Mouse (Mus musculus): ENCODE data around the gene Hnrnpdl. TPM values are rescaled to one million over a fixed set of nuclear protein-coding genes. Genes with fewer than 3 reads are reported as not detected.

Hnrnpdl gene
- polyA plus RNA-seq, 1 experiment from 2014 or later = 112 TPM

GRCm38 (mm10) chr5:100067579-100067978, 28.1 kb upstream of the Hnrnpdl start:
- no peak for ATAC-seq (ENCODE audit: insufficient number of reproducible peaks, low FRiP score)
- no peaks in the 10 kb centered on the region for H3K9me3 ChIP-seq (replicated peaks)
- no peaks in the 10 kb centered on the region for H3K27me3 ChIP-seq (replicated peaks)
- H3K4me1 ChIP-seq (replicated peaks) = no peaks in the 10 kb centered on the region
- no peak overlapping the region for H3K27ac ChIP-seq (ENCODE audit: poor library complexity, severe bottlenecking)
- H3K4me2 ChIP-seq = no peak overlapping the region
- H3K4me3 ChIP-seq = no peak overlapping the region
- 92% methylated on average over 16 of the region's 16 CpGs for WGBS
- H3K9ac ChIP-seq = no peak overlapping the region
- H3K36me3 ChIP-seq = peaks cover 50% of the 10 kb centered on the region

DNA sequence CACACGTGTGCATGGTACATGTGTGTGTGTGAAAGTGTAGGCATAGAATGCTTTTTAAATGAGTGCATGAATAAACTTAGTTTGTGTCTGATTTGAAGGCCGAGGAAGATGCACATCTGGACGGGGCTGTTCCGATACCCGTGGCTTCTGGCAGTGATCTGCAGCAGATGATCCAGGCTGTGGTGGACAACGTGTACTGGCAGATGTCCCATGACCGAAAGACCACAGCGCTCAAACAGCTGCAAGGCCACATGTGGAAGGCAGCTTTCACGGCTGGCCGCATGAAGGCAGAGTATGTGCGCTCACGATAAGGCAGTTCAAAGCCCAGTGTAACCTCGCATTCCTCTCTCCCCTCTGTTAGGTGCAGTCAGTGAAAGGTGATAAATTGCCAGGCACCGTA, 21.4 kb upstream of the Hnrnpdl start:
- ATAC-seq (ENCODE audit: insufficient number of reproducible peaks, low FRiP score) = no peak
- Histone ChIP-seq H3K4me3 (no peak overlapping the region), H3K4me1 (replicated peaks) (peaks cover 5% of the 10 kb centered on the region), H3K27me3 (replicated peaks) (no peaks in the 10 kb centered on the region), H3K36me3 (peaks cover 57% of the 10 kb centered on the region), H3K9ac (no peak overlapping the region), H3K9me3 (replicated peaks) (no peaks in the 10 kb centered on the region), H3K4me2 (no peak overlapping the region), H3K27ac (ENCODE audit: poor library complexity, severe bottlenecking) (no peak overlapping the region)
- WGBS = 92% methylated on average over 14 of the region's 14 CpGs

- ATAC-seq (ENCODE audit: insufficient number of reproducible peaks, low FRiP score) = no peak
- H3K27me3 ChIP-seq (replicated peaks) = no peaks in the 10 kb centered on the region
- no peak overlapping the region for H3K27ac ChIP-seq (ENCODE audit: poor library complexity, severe bottlenecking)
- peaks cover 52% of the 10 kb centered on the region for H3K36me3 ChIP-seq
- no peaks in the 10 kb centered on the region for H3K9me3 ChIP-seq (replicated peaks)
- WGBS = 79% methylated on average over 6 of the region's 6 CpGs
- H3K4me2 ChIP-seq = no peak overlapping the region
- H3K9ac ChIP-seq = no peak overlapping the region
- peaks cover 21% of the 10 kb centered on the region for H3K4me1 ChIP-seq (replicated peaks)
- no peak overlapping the region for H3K4me3 ChIP-seq
Observed at GRCm38 (mm10) chr5:100059326-100059725, 19.9 kb upstream of the Hnrnpdl start.

GRCm38 (mm10) chr5:100058729-100059128, 19.3 kb upstream of the Hnrnpdl start:
- H3K27me3 ChIP-seq (replicated peaks) = no peaks in the 10 kb centered on the region
- H3K36me3 ChIP-seq = peaks cover 46% of the 10 kb centered on the region
- no peak overlapping the region for H3K4me2 ChIP-seq
- no peak overlapping the region for H3K27ac ChIP-seq (ENCODE audit: poor library complexity, severe bottlenecking)
- ATAC-seq (ENCODE audit: insufficient number of reproducible peaks, low FRiP score) = no peak
- H3K9me3 ChIP-seq (replicated peaks) = no peaks in the 10 kb centered on the region
- 73% methylated on average over 6 of the region's 6 CpGs for WGBS
- no peak overlapping the region for H3K9ac ChIP-seq
- no peak overlapping the region for H3K4me3 ChIP-seq
- peaks cover 25% of the 10 kb centered on the region for H3K4me1 ChIP-seq (replicated peaks)

- Histone ChIP-seq H3K4me1 (replicated peaks) (peaks cover 31% of the 10 kb centered on the region), H3K9ac (no peak overlapping the region), H3K27me3 (replicated peaks) (no peaks in the 10 kb centered on the region), H3K9me3 (replicated peaks) (no peaks in the 10 kb centered on the region), H3K27ac (ENCODE audit: poor library complexity, severe bottlenecking) (no peak overlapping the region), H3K36me3 (peaks cover 41% of the 10 kb centered on the region), H3K4me3 (no peak overlapping the region), H3K4me2 (no peak overlapping the region)
- no peak for ATAC-seq (ENCODE audit: insufficient number of reproducible peaks, low FRiP score)
- 80% methylated on average over 14 of the region's 15 CpGs for WGBS
Observed at GRCm38 (mm10) chr5:100057461-100058209, 18.2 kb upstream of the Hnrnpdl start.

DNA sequence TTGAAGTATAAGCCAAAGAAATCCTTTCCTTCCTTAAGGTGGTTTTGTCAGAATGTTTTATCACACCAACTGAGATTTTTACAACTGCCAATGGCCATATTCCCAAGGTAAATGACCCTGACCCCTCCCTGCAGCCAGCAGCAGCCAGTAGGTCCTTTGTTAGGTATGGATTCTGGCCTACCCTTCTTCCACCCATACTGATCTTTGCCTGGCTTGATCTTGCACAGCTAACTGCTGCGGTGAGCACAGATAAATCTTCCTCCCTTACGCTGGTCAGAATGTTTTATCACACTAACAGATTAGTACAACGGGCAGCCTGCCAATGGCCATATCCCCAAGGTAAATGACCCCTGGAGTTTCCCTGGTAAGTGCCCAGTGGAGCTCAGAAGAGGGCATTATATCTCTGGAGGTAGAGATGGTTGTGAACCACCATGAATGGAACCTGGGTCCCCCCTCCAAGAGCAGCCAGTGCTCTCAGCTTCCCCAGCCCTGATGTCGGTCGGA, 16.5 kb upstream of the Hnrnpdl start:
- no peak for ATAC-seq (ENCODE audit: insufficient number of reproducible peaks, low FRiP score)
- Histone ChIP-seq H3K4me3 (no peak overlapping the region), H3K4me2 (no peak overlapping the region), H3K27ac (ENCODE audit: poor library complexity, severe bottlenecking) (no peak overlapping the region), H3K36me3 (peaks cover 32% of the 10 kb centered on the region), H3K27me3 (replicated peaks) (no peaks in the 10 kb centered on the region), H3K9ac (no peak overlapping the region), H3K9me3 (replicated peaks) (no peaks in the 10 kb centered on the region), H3K4me1 (replicated peaks) (peaks cover 37% of the 10 kb centered on the region)
- WGBS = 50% methylated on average over 5 of the region's 5 CpGs

DNA sequence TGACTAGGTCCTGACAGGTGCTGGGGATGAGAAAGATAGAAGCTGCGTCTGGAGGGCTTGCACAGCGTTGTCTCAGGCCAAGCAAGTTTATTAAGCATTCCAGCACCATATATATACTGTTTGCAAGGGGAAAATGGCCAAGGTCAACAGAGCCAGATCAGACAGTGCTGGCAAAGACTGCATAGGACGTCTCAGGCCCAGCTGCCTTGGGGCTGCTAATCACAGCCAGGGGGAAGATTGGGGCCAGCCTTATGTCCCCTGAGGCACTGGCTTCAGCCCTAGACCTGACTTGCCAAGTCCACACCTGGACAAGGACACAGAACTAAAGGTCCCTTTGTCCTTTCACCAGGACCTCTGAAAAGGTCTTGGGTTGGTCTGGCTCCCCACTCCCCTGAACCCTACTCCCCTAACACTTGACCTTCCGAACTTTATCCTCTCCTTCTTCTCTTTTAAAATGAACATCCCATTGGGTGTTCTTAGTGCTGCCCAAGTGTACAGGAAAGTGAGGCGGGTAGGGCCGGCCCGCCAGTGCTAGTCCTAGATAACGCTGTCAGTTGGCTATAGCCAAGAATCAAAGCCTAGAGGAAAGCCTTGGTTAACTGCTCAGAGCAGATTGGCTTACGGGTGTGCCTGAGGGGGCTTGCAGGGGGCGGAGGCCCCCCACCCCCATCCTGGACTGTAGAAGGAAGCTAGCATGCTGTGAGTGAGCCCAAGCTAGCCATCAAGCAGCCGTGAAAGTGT, 15.5 kb upstream of the Hnrnpdl start:
- Histone ChIP-seq H3K9me3 (replicated peaks) (no peaks in the 10 kb centered on the region; the same call in 1 of the 2 replicates), H3K27ac (ENCODE audit: poor library complexity, severe bottlenecking) (no peak overlapping the region), H3K4me2 (no peak overlapping the region), H3K4me1 (replicated peaks) (peaks cover 37% of the 10 kb centered on the region), H3K36me3 (peaks cover 29% of the 10 kb centered on the region), H3K27me3 (replicated peaks) (no peaks in the 10 kb centered on the region), H3K9ac (no peak overlapping the region), H3K4me3 (no peak overlapping the region)
- 58% methylated on average over 11 of the region's 11 CpGs for WGBS
- peak; percentile 20; the same call in 1 of the 2 replicates for ATAC-seq (ENCODE audit: insufficient number of reproducible peaks, low FRiP score)

GRCm38 (mm10) chr5:100052728-100053127, 13.3 kb upstream of the Hnrnpdl start:
- no peak overlapping the region for H3K27ac ChIP-seq (ENCODE audit: poor library complexity, severe bottlenecking)
- no peak overlapping the region for H3K4me2 ChIP-seq
- no peak overlapping the region for H3K4me3 ChIP-seq
- H3K4me1 ChIP-seq (replicated peaks) = peaks cover 43% of the 10 kb centered on the region
- no peaks in the 10 kb centered on the region for H3K27me3 ChIP-seq (replicated peaks)
- H3K9me3 ChIP-seq (replicated peaks) = no peaks in the 10 kb centered on the region; the same call in 1 of the 2 replicates
- no peak overlapping the region for H3K9ac ChIP-seq
- no peak for ATAC-seq (ENCODE audit: insufficient number of reproducible peaks, low FRiP score)
- H3K36me3 ChIP-seq = peaks cover 19% of the 10 kb centered on the region
- 80% methylated on average over 7 of the region's 7 CpGs for WGBS

- 90% methylated on average over 3 of the region's 3 CpGs for WGBS
Observed at GRCm38 (mm10) chr5:100049904-100050303, 10.4 kb upstream of the Hnrnpdl start.

GRCm38 (mm10) chr5:100047871-100048270, 8.4 kb upstream of the Hnrnpdl start:
- no peaks in the 10 kb centered on the region; the same call in 1 of the 2 replicates for H3K9me3 ChIP-seq (replicated peaks)
- H3K36me3 ChIP-seq = peaks cover 17% of the 10 kb centered on the region
- H3K4me2 ChIP-seq = no peak overlapping the region
- no peak for ATAC-seq (ENCODE audit: insufficient number of reproducible peaks, low FRiP score)
- H3K27ac ChIP-seq (ENCODE audit: poor library complexity, severe bottlenecking) = no peak overlapping the region
- H3K4me1 ChIP-seq (replicated peaks) = peaks cover 39% of the 10 kb centered on the region
- WGBS = 62% methylated on average over 7 of the region's 7 CpGs
- no peak overlapping the region for H3K4me3 ChIP-seq
- no peaks in the 10 kb centered on the region for H3K27me3 ChIP-seq (replicated peaks)
- H3K9ac ChIP-seq = no peak overlapping the region

More at GRCm38 (mm10) chr5:100049904-100050303, 10.4 kb upstream of the Hnrnpdl start:
- no peaks in the 10 kb centered on the region; the same call in 1 of the 2 replicates for H3K9me3 ChIP-seq (replicated peaks)
- H3K4me1 ChIP-seq (replicated peaks) = peaks cover 49% of the 10 kb centered on the region
- H3K9ac ChIP-seq = no peak overlapping the region
- H3K27ac ChIP-seq (ENCODE audit: poor library complexity, severe bottlenecking) = no peak overlapping the region
- no peak overlapping the region for H3K4me3 ChIP-seq
- H3K27me3 ChIP-seq (replicated peaks) = no peaks in the 10 kb centered on the region
- no peak for ATAC-seq (ENCODE audit: insufficient number of reproducible peaks, low FRiP score)
- H3K36me3 ChIP-seq = peaks cover 19% of the 10 kb centered on the region
- H3K4me2 ChIP-seq = no peak overlapping the region

DNA sequence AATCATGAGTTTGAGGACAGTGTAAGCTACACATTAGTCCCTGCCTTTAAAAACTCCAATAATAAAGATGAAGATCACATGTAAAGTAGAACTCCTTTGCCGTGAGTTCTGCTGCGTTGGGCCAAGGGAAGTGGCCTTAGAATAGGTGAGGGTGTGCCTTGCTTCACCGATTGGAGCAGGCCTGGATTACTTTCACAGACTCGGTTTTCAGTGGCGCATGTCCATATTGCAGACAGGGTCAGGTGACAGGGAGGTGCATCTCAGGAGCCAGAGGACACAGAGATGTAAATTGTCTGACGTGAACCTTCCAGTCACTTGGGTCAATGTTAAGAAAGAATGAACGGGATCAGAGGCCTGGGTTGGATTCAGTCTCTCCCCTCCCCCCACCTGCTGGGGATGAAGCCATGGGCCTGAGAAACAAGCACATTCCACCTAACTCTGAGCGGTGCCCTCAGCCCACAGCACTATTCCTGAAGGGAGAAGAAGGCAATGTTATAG, 7.7 kb upstream of the Hnrnpdl start:
- no peak overlapping the region for H3K27ac ChIP-seq (ENCODE audit: poor library complexity, severe bottlenecking)
- 63% methylated on average over 8 of the region's 8 CpGs for WGBS
- H3K4me2 ChIP-seq = no peak overlapping the region
- H3K4me3 ChIP-seq = no peak overlapping the region
- no peaks in the 10 kb centered on the region for H3K27me3 ChIP-seq (replicated peaks)
- no peak for ATAC-seq (ENCODE audit: insufficient number of reproducible peaks, low FRiP score)
- H3K9ac ChIP-seq = no peak overlapping the region
- peaks cover 33% of the 10 kb centered on the region for H3K4me1 ChIP-seq (replicated peaks)
- peaks cover 14% of the 10 kb centered on the region for H3K36me3 ChIP-seq
- H3K9me3 ChIP-seq (replicated peaks) = no peaks in the 10 kb centered on the region; the same call in 1 of the 2 replicates

Measured in heart, embryonic 12.5 days (tissue).